Mouse (Mus musculus) urinary bladder, postnatal 14 days (tissue): ENCODE results near the gene Akt3.

Source experiments
- DNase-seq: peaks from one replicate; pipeline ENCODE4 v3.0.0; 2021; ENCODE audit warnings: low spot score

The Akt3 gene

DNA sequence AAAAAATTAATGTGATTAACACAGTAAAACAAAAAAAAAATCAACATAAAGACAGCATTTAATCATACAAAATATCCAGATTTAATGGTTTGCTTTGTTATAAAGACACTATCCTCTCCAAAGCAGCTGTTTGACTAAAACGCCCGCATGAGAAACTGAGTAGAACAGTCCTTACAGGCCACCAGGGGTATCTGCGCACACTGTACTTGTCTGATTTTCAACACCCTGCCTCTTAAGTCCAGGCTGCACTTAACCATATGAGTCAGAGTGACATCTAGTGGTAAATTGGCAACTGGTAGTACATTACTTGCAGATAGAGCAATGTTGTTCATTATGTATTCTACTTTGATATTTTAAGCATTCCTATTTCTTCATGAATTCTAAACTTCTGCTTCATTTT is 69.3 kb downstream of the Akt3 start:
- DNase-seq: no peak

DNA sequence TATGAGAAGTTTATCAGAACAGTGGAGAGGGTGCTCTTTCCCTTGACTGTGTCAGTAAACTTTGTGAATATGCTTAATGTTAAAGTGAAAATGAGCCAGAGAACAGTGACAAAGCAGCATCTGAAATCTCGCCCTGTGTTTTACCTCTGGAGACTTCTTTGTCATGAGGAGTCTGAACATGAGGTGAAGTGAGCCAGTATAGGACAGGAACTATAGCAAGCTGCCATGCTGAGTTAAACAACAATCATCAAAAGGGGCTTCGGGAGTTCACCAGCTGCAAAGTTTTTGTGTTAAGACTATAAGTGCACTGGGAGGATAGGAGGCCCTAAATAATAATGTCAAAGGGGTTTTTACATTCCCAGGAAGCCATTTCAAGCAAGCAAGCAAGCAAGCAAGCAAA is 71.3 kb downstream of the Akt3 start:
- no peak for DNase-seq

DNA sequence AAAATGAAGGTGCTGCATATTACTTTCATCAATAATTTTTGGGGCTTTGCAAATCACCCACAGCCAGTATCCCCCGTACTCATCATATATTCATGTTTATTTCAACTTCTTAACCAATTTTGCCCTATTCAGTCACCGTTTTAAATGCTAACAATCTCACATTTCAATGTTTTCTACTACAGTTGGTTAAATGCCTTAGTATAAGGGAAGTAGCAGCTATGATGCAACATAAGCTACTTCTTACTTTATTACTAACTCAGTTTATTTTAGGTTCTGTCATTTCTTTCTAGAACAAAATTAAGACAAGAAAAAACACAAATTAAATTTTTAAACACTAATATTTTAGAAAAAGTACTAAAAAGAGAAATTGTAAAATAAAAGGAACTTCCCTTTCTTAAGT is 78.4 kb downstream of the Akt3 start:
- no peak for DNase-seq

DNA sequence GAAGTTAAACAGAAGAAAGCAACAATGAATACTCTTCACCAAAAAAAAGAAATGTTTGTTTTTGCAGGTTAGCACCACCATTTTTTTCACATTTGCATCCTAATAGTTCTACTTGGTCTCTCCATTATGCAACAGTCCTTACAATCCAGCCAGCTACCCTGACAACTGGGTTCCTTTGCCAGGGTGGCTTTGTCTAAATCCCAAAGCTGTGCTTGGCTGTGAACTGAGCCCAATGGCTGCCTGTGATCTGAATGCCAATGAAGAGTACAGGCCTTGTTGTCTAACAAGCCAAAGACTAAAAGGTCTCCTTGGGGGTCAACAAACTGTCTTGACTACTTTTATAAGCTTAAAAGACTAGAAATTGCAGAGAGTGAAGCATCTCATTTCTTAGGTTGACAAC is 82.6 kb downstream of the Akt3 start:
- DNase-seq: no peak

DNA sequence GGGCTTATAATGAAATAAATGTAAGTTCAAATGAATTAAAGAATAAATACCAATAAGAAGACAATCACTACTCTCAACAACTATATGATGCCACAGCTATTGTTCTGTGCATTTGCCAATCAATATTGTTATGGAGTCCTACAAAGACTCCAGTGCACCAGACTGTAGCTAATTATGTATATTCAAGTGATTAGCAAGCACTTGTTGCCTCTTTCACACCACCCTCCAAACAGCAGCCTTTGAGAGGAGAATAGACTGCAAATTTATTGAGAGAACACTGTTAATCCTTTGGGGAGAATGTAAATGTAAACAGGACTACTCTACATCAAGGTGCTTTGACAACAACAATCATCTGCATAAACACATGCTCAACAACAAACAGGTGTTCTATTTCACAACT is 86.7 kb downstream of the Akt3 start:
- no peak for DNase-seq

DNA sequence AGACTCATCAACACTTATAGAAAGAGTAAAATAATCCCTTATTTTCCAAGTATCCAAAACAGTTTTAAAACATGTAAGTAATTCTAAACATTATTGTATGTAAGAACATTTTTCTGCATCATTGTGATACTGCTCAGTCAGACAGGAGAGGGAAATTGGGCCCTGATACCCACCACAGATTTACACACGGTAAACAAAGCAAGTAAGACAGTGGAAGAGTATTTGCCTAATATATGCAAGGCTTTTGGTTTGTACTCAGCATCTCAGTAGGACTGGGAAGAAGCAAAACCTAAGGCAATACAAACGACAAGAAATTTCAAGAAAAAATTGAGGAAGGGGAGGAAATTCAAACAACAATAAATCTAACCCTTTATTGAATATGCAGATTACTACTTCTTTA is 92.2 kb downstream of the Akt3 start:
- DNase-seq: no peak

DNA sequence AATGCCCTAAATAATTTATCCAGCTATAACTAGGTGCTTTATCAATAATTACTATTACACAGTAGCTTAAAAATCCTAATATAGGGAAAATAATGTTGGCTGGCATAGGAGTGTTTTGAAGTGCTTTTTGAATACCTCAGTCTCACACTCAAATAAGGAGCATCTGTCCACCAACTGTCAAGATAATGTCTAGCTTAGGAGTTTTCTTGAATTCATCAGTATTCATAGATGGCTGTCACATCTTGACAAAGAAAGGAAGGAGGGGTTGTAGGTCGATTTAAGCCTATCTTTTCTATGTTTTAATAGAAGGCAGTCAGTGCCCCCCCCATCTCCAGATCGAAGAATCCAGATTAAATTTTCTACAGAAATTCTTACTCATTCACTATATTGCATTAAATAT is 92.7 kb downstream of the Akt3 start:
- no peak for DNase-seq

DNA sequence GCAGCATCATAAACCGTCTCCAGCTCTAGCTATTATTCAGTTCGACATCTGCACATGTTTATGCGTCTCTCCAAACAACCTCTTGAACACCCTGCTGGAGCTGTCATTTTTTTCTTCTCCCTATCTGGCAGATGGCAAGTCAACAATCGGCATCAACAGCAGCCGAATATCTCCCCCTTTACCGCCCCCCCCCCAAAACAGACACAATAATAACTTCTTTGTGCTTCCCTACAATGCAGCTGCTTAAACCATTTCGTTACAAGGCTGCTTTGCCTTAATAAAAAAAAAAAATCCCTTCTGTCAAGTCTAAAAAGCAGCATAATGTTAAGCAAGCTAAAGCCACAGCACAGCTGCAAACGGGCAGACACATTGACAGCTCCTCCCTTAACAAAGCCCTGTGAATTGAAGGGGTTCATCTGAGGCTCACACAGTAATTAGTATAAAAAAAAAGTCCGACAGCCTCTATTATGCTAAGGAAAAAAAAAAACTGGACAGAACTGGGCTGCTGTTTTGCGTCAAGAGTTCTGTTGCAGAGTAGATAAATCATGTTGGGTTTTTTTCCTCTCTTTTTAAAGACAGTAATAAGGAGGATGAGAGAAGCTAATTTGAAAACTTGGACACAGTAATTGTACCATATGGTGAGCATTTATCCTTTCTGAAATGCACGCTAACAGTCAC is 107.5 kb downstream of the Akt3 start:
- no peak for DNase-seq

DNA sequence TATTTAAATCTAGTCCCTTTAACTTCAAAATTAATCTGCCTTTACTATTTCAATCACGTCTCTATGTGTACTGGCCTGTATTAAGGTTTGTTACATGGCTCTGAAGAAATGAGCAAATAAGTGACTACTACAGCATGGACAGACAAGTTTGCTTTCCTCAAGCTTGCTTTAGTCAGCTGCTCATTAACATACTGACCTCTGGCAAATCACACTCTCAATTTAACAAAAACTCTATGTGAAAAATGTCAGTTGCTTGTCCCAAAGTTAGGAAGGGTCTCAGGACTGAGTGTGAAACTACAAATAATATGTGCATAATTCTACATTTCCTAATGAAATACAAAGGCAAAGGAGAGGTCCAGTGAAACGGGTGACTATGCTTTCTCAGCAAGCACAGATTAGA is 109.3 kb downstream of the Akt3 start:
- no peak for DNase-seq

DNA sequence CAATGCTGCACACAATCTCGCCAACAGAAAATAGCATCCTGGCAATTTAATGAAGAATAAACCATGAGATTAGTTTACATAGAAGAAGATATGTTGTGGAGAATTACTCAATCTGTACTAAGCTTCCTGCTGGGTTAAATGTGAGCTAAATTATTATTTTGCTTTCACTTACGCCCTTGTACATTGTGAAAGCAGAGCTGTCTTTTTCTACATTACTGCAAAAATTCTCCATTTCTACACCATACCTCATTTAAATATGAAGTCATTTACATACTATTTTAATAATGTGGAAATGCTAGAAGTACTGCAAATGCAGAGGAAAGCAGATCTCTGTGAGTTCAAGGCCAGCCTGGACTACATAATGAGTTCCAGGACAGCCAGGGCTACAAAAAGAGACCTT is 116.5 kb downstream of the Akt3 start:
- DNase-seq: no peak

DNA sequence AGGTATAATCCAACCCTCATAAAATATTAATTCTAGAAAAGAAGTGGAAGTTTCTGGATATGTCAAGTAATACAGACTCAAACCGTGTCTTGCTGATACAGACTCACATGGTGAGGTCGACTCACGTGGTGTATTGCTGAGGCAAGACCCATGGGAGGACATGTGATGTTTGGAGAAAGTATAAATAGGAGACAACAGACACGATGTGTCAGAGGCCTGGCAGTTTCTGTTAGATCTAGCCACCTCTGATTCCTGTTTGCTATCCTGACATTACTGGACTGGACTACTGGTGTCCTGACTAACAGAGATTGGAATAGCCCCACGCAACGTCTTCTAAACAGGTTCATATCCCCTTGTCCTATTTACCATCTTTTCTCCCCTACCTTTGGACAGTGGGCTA is 118.4 kb downstream of the Akt3 start:
- no peak for DNase-seq

DNA sequence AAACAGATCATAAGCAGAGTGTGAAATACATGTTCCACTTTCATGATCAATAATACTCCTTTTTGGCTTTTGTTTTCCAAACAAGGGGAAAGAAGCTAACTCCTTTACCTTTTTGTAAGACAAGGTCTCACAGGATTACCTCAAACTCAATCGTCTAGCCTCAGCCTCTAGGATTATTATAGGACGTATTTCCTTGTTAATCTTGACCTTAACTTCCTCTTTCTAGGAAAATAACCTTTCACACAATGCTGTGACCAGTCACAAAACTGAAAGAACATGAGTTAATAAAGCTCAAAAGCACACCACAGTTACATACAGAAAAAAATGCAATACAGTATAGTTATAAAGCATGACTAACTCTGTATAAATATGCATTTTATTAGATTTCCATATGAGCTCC is 126.5 kb downstream of the Akt3 start:
- DNase-seq: no peak

DNA sequence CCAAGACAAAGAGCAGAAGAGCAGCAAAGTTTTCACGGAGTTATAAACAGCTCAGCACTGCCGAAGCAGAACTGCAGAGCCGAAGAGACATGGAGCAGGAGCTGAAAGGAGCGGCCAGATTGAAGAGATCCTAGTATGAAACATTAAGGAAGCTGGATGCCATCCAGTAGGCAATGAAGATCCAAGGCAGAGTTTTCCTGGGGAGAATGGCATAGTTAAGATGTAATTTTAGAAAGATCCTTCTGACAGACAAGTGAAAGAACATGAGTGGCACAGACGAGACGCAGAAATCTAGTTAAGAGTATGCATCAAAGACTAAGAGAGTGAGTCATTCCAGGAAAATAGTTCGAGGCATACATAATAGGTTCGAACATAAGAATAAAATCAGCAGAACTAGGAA is 131.3 kb downstream of the Akt3 start:
- no peak for DNase-seq

DNA sequence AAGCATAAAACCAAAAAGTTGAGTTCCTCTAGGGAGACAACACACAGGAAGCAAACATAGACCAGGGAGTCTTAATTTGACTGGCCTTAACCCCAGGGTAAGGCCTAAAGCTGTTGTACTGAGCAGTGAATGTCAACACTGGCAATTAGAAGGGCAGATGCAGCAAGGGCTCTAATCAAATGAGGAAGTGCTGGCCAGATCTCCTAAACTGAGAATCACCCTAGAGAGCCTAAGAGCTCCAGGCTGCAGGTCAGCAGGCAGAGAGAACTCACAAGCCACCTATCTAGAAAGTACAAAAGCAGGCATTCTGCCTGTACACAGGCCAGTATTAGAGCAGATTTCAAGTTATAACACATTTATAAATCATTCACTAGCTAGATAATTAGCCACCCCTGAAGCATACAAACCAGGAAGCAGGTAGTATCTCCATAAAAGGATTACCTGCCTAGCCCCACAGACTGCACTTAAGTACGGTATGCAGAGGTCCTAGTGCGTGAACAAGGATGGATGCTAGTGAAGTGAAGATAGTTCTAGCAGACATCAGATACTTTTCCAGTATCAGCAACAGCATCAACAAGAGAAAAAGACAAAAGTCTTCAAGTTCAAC is 147.2 kb downstream of the Akt3 start:
- DNase-seq: no peak

DNA sequence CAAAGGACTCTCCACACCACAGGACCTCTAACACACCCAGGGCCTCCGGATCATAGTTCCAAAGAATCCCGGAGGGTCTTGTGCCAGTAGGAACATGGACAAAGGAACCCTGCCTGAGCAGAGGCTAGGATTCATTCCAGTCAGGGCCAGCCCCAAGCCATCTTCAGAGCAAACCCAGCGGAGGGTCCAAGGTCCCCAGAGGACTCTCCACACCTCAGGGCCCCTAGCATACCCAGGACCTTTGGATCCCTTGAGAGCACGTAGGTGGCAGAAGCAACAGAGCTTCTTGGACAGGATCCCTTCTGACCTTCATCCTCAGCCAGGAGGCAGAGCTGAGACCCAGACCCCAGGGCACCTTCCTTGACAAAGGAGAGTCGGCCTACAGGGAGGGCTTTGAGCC is 167.5 kb downstream of the Akt3 start:
- no peak for DNase-seq

DNA sequence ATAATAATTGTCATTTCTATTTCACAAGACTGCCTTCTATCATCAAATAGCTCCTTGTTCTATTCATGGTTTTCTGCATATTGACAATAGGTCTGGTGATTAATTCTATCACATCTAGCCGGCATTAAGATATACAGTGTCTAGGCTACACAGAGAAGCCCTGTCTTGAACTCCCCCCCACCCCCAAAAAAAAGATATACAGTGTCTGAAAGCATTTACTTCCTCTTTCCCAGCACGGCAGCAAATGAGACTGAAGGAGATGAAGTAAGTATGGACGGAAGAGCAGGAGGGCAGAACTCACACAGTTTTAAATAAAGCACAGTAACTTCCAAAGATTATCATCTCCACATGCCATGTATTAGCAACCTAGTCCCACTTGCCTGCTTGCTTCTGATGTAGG is 168.5 kb downstream of the Akt3 start:
- DNase-seq: no peak

DNA sequence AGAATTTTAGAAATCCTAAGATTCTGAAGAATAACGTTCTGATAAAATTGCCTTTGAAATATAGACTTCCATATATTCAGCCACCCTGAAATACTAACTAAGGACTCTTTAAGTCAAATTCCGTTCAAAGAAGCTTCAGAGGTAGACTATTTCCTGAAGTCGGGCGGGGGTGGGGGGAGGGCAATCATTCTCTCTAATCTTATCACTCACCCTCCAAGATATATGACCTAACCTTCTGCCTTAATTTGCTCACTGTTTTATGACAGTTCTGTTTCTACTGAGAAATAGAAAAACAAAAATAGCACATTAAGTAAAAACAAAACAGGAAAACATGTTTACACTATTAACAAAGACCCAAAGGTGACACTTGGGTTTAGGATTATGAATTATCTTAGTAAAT is 169.0 kb downstream of the Akt3 start:
- DNase-seq: no peak

DNA sequence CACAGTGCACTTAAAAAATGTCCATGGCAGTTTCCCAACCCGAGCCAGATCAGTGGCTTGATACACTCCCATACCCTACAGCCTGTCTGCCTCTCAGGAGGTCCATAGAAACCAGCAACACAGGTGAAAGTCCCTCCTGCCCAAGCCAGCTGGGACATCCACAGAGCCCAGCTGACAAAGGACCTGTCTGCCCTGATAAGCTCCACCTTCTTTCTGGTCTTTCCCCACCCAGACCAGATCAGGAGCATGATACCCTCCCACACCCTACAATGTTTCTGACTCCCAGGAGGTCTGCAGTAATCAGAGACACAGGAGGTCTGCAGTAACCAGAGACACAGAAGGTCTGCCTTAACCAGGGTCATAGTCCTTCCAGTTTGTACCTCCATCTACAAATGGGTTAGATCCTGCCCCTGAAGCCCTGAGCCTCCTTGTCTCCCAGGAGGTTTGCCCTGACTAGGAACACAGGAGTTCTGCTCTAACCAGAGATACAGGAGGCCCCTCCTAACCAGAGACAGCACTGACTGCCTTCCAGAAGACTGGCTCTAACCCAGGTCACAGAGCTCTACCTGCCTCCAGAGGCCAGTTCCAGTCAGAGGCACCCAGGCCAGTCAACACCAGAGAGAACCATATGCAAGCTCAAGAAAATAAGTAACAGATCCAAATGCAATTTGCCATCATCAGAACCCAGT is 175.9 kb downstream of the Akt3 start:
- DNase-seq: no peak

DNA sequence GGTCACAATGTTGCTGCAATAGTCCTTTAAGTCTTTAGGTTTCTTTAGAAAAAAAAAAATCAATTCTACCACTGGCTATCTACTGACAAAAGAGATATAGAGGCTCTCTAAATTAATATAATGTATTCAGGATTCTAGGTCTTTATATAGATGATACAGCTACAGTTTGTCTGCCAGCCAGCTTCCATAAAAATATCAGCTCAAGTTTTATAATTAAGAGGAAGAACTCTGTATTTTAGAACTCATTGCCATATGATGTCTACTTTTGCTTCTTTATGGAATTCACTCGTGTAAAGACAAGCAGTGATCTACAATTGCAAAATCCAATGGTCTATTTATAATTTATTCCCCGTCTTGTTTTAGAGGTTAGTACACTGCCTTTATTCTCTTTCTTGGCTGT is 188.8 kb downstream of the Akt3 start:
- no peak for DNase-seq

DNA sequence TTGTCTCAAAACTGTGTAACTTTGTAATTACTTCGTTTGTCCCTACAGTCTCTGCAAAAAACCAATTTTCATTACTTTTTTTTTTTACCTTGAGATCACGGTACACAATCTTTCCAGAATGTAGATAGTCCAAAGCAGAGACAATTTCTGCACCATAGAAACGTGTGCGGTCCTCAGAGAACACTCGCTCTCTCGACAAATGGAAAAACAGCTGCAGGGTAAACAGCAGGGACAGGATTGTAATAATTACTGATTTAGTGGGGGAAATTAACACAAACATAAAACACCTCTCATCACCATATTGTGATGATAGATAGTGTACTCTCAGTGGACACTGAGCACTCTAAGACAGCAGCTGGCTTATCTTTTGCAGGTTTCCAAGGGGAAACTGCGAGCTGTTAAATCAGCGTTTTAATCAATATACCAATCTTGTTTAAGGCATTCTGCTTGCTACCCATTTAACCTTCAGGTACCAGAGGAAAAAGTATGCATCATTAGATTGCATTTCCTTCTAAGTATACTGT is 190.8 kb downstream of the Akt3 start:
- no peak for DNase-seq

DNA sequence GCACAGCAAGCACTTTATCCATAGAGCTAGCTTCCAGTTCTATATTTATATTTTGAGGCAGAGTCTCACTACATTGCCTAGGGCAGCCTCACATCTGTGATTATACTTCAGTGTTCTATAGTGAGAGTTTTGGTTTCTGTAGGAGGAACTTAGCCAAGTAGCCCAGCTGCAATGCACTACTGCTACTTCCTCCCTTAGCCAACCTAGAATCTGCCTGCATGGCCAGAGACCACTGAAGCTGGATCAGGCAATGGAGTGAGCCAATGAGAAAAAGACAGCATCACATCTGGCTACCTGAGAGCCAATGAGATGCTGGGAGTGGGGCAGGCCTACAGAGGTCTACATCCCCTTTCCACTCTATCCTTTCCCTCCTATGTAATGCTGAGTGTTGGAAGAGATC is 192.3 kb downstream of the Akt3 start:
- DNase-seq: no peak

DNA sequence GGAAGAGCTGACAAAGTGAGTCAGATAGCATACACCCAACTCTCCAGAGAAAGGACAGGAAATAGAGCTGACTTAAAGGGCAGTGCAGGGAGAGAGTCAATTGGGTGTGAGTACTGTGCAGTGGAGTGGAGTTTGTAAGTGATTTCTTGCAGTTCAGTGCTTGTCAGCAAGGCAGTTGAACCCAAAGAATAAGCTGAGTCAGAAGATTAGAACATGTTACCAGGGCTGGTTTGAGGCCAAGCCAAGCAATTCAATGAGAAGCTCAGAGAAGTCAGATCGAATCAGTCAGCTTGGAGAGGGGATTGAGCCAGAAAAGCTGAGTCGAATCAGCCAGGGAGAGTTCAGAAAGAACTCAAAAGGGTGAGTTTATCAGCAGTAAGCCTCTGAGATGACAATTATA is 196.2 kb downstream of the Akt3 start:
- DNase-seq: no peak

DNA sequence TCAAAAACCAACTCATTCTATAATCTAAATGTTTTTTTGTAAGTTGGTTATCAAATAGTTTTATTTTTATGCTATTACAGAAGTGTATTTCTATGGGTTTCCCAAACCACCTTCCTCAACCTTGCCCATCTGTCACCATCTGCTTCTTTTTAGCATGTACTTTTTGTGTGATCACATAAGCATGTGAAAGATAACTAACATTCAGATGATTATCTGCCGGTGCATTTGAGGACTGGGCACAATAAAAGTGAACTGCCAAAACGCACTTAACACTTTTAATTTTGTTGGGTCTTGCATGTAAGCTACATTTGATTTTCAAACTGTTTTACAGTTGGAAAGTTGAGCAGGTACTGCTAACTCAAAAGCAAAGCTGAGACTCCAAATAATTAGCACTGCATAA is 203.1 kb downstream of the Akt3 start:
- DNase-seq: no peak
